Mouse (Mus musculus): ENCODE measurements around the gene Car6. TPM values are rescaled to one million over a fixed set of nuclear protein-coding genes. Genes with fewer than 3 reads are reported as not detected.

The Car6 gene
- total RNA-seq, 2 experiments from 2014 or later: not detected

GRCm38 (mm10) chr4:150146286-150146685 is 54.8 kb downstream of the Car6 start:
- intact Hi-C loops (cut with DNase I): no loop called here
- no peak for DNase-seq (ENCODE audit: low spot score in 2 of 2)

DNA sequence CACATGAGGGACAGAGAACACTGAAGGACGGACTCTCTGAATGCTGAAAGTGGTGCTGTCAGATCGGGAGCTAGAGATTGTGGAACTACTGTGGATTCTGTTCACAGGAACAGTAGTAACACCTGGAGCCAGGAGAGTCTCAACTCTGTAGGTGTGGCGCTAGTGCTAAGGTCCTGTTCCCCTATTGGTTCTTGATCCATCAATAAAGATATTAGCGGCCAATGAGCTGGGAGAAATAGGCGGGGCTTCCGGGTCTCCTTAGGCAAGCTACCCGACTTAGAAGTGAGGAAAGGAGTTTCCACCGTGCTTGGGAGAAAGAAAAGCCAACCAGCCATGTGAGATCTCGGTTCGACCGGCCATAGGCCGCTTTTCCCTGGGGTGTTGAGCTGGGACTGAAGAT is 56.9 kb downstream of the Car6 start:
- intact Hi-C loops (cut with DNase I): no loop called here
- no peak for DNase-seq (ENCODE audit: low spot score in 2 of 2)

DNA sequence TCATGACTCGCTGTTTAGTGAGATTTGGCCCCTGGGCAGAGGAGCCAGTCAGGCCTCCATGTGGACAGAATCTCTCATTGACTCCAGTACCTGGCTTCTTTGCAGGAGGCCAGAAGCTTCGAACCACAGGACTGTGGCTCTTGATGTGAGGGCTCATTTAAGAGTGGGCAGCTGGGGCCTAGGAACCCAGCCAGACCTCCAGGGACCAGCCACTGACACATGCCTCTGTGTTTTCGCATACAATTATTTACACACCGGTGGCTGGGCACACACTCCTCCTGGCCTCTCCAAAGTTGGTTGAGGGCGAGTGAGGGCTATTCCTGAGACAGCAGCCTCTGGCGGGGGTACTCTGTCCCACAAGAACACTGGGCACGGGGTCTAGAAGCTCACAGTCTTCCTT is 60.8 kb downstream of the Car6 start:
- no peak for DNase-seq (ENCODE audit: low spot score in 2 of 2)
- intact Hi-C loops (cut with DNase I): no loop called here

DNA sequence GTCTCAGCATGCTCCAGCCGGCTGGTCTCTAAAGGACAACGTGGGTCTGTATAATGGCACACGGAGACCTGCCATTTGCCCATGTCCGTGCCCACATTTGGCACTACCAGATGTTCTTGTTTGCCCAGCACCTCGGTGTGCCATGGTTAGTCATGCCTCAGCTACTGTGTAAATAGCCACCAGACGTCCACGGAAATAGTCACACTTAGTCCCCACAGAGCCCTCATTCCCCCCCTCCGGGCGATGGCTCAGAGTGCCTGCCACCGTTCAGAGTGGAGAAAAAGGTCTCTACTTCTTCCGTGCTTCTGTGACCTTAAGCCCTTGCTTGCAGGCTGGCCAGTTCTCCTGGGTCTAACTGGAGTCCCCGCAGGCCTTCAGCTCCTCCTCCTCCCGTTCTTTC is 62.0 kb downstream of the Car6 start:
- DNase-seq (ENCODE audit: low spot score in 2 of 2): no peak
- intact Hi-C loops (cut with DNase I): no loop called here

DNA sequence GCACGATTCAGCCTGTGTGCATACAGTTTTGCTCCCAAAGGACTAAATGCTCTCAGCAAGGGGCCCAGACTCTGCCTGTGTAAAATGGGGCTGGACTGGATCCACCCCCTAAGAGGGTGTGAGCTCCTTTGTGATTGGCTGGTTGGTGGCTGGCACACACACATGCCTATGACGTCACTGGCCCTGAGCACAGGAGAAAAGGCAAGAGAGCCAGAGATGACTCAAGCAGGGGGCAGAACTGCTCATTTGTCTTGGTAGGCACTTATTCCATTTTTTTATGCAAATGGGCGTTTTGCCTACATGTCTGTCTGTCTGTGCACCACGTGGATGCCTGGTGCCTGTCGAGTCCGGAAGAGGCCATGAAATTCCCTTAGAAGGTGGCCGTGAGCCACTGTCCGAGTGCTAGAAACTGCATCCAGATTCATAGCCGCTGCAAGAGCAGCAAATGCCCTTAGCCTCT is 63.0 kb downstream of the Car6 start:
- intact Hi-C loops (cut with DNase I): no loop called here
- peak; percentile 63 to 81 for DNase-seq (ENCODE audit: low spot score in 2 of 2)

DNA sequence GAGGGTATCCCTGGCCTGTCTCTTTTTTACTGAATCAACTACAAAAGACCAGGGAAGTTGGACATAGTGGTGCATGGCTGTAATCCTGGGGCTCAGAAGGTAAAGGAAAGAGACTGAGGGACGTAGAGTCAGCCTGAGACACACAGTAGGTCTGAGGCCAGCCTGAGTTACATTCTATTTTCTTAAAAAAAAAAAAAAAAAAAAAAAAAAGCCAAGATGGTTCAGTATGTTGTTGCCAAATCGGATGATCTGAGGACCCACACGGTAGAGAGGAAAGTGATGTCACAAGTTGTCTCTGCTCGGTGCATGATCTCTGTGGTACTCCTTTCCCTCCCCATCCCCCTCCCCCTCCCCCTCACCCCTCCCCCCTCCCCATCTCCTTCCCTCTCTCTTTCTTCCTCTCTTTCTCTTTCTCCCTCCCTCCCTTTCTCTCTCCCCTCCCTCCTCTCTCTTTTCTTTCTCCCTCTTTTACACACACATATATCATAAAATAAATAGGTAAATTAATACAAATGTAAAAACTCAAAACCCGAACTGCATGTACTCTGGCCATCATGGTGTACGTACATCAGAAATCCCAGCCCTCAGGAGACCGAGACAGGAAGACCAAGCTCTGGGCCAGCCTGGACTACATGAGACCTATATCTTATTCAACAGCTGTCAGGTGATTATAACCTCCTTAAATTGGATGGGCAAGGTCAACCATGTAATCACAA is 63.6 kb downstream of the Car6 start:
- DNase-seq (ENCODE audit: low spot score in 2 of 2): no peak
- intact Hi-C loops (cut with DNase I): loop anchor here (1.0 kb wide), 1 partner anchor 82 kb away; no protein-coding TSS in a partner anchor

Other genes with a start within 250 kb of the Car6 start
- 10 to 100 TPM; 17.7 to 19.6 TPM for gene Spsb1, start 246.3 kb downstream of the Car6 start, total RNA-seq (2021)
- 10 to 100 TPM; 11.4 to 14.2 TPM for gene H6pd, start 192.3 kb downstream of the Car6 start, total RNA-seq (2021)
- 1 to 10 TPM in 1 of 2 experiments, under 1 TPM in 1; 0.75 to 1.3 TPM for gene Gpr157, start 114.0 kb downstream of the Car6 start, total RNA-seq (2021)
- gene Slc2a5, start 82.0 kb downstream of the Car6 start, total RNA-seq (2021): 1 to 10 TPM; 5.1 to 5.3 TPM
- under 1 TPM in 1 of 2 experiments, not detected in 1; 0.22 TPM for gene Slc2a7, start 52.4 kb downstream of the Car6 start, total RNA-seq (2021)
- gene Eno1, start 35.4 kb upstream of the Car6 start, total RNA-seq (2021): 100 to 1,000 TPM; 378 to 386 TPM
- gene Rere, start 80.3 kb upstream of the Car6 start, total RNA-seq (2021): 100 to 1,000 TPM in 1 of 2 experiments, 10 to 100 TPM in 1; 95.6 to 100 TPM